Mouse (Mus musculus) large intestine, adult 2 months (tissue): ENCODE measurements around the gene Mttp. TPM values are rescaled to one million over a fixed set of nuclear protein-coding genes. Genes with fewer than 3 reads are reported as not detected.
"Not testable (repeated sequence)": the region's sequence is repeated elsewhere in the genome, so short reads cannot be mapped to it uniquely, and the experiment has no call there.

Experiments
- DNase-seq: peaks from one replicate; pipeline ENCODE4 v3.0.0-alpha.2; 2012; ENCODE audit warnings: low read depth, low spot score
- WGBS: fragments of 180-500 bp; shearing (Covaris S2); methylation state at CpG from one replicate; pipeline ENCODE4 v1.1.7; 2018; 5-methylcytosine and 5-hydroxymethylcytosine counted together
- polyA plus RNA-seq: library from polyadenylated mRNA; depleted of rRNA; stranded (reverse); fragments of >200 nt; gene quantifications from 2 replicates; pipeline ENCODE4 v1.2.3, GENCODE M21; 2012

Mttp gene
- polyA plus RNA-seq, 1 experiment: 70.5 TPM

GRCm38 (mm10) chr3:138139663-138140062 lies 5.1 kb downstream of the Mttp start:
- DNase-seq: no peak
- 88% methylated on average over 6 of the region's 6 CpGs for WGBS

DNA sequence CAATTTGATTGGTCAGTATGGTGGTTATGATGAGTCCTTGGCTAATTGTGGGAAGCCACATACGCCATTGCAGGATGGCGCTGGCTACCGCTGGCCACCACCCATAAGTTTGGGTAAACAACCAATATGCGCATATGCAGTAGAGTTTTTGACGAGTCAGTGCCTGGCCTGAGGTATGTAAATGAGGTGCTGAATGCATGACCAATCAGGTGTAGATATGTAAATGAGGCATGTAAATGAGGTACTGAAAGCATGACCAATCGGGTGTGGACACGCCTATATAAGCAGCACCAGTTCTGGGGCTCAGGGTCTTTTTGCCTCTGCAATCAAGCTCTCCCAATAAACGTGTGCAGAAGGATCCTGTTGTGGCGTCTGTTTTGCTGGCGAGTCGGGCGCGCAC lies 6.6 kb downstream of the Mttp start:
- 98% methylated on average over 13 of the region's 13 CpGs for WGBS
- not testable (repeated sequence) for DNase-seq

DNA sequence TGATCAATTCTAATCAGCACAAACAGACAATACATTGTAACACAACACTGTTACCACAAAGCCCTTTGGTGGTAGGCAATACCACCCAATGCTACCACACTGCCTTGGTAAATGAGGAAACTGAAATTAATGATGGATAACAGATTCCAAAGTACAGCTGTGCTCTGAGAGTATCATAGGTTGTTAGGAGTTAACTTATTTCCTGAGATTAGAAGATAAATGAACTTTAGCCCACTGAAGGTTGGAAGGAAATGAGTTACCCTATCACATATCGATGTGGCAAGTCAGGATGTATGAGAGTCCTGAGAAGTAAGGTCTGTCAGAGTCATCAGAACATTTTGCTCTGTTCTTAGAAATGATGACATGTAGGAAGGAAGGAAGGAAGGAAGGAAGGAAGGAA lies 10.2 kb downstream of the Mttp start:
- 26% methylated on average over 1 of the region's 1 CpGs for WGBS
- no peak for DNase-seq

GRCm38 (mm10) chr3:138133916-138134315 lies 10.9 kb downstream of the Mttp start:
- DNase-seq: no peak
- WGBS: 79% methylated on average over 11 of the region's 11 CpGs

DNA sequence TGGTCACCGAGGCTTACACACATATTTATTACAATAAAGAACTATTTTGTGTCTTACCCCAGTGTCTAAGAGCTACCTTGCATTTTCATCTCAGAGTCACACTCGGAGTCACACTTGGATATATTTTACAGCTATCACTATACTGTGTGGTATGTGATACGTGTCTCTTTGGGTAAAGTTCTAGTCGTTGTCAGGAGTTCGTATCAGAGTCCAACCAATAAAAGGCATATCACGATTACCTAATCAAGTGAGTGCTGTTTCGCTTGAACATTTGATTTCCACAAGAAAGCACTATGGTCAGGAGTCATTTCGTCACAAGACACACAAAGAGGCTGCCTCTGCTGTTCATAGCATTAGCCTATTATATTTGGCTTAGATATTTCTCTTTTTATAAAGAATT lies 11.3 kb downstream of the Mttp start:
- 41% methylated on average over 8 of the region's 8 CpGs for WGBS
- no peak for DNase-seq

- WGBS: 42% methylated on average over 9 of the region's 9 CpGs
- no peak for DNase-seq
Observed at GRCm38 (mm10) chr3:138131168-138131567, 13.6 kb downstream of the Mttp start.

GRCm38 (mm10) chr3:138130692-138131091 lies 14.1 kb downstream of the Mttp start:
- 51% methylated on average over 1 of the region's 1 CpGs for WGBS
- DNase-seq: no peak

DNA sequence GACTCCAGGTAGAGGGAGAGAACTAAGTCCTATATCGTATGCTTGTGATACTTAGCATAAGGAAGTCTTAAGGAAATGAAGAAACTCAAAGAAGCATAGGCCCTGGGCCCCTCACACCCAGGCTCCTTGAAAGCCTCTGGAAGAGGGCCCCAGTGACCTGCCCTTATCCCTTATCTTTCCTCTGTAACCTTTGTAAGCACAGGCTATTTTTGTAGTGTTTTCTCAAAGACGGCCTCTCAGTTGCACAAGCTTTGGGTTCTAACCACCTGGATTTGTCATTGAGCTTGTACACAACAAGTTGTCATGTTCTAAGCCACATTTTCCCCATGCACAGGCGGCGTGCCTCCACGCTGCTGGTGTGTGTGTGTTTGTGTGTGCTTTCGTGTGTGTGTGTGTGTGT lies 15.7 kb downstream of the Mttp start:
- no peak for DNase-seq
- 82% methylated on average over 6 of the region's 6 CpGs for WGBS

DNA sequence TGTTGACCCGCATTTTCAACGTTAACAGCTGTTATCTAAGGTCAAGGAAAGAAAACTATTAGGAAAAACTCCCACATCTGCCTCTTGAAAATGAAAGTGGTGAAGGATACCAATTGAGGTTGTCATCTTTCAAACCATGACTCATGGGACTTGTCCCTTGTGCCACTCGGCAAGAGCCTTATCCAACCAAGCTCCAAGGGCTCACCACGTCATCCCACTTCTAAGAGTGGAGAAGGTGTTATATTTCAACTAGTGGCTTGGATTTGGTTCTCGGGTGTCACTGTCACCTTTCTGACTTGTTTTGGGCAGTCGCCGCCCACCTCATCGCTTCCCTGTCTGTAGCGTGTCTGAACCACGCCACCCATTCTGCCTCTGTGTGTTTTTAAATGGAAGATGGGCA lies 20.9 kb downstream of the Mttp start:
- no peak for DNase-seq
- WGBS: 87% methylated on average over 10 of the region's 10 CpGs

DNA sequence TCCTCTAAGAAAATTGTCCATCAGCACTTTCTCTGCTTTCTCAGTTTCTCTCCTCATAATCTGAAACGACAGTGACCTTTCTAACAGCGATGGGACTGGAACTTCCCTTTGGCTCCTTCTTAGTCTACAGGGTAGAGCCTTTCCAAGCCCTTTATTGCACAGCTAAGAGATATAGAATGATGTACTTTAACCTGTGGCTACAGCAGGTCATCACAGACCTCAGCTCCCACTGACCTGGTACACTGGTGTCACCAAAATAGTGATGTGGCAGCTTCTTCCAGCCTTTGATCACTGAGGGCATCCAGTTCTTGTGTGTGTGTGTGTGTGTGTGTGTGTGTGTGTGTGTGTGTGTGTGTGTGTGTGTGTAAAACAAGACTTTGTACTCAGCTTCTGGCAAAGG lies 23.3 kb downstream of the Mttp start:
- 79% methylated on average over 2 of the region's 2 CpGs for WGBS

GRCm38 (mm10) chr3:138119444-138120105 lies 25.2 kb downstream of the Mttp start:
- 94% methylated on average over 16 of the region's 16 CpGs for WGBS
- DNase-seq: no peak

More for the DNA sequence above, 23.3 kb downstream of the Mttp start:
- DNase-seq: no peak

DNA sequence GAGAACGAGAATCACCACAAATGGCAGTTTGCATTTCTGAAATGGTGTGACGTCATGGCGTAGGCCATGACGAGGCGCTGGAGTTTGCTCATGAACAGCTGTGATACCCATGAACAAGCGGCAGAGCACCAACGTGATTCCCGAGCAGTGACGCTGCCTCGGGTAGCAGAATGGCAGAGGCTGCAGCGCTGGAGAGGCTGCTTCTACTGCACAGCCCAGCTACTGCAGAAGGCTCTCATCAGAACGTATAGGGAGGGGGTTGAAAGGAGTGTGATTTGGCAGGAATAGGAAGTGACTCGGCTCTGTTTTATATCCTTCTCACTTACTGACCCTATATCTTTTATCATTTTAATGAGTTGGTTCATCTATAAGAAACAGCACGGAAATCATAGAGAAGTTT lies 25.9 kb downstream of the Mttp start:
- WGBS: 76% methylated on average over 14 of the region's 14 CpGs
- no peak for DNase-seq

- WGBS: 48% methylated on average over 6 of the region's 6 CpGs
- no peak for DNase-seq
Observed at GRCm38 (mm10) chr3:138118392-138118791, 26.4 kb downstream of the Mttp start.

DNA sequence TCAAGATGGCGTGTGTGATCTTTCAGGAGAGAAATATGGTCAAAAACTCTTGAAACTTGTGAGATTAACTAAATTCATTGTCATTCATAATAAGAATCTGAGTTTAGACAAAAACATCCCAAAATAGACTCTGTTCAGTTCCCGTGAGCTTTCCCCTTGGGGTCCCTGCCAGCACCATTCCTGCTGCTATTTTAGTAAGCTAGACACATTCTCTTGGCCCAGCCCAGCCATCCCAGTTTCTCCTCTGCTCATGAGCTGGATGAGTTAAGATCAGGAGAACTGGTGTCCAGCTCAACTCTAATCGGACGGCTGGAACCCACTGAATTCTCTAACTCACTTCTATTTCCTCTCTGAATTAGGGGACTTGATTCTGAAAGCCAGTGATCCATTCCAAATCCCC lies 27.9 kb downstream of the Mttp start:
- 80% methylated on average over 4 of the region's 4 CpGs for WGBS

DNA sequence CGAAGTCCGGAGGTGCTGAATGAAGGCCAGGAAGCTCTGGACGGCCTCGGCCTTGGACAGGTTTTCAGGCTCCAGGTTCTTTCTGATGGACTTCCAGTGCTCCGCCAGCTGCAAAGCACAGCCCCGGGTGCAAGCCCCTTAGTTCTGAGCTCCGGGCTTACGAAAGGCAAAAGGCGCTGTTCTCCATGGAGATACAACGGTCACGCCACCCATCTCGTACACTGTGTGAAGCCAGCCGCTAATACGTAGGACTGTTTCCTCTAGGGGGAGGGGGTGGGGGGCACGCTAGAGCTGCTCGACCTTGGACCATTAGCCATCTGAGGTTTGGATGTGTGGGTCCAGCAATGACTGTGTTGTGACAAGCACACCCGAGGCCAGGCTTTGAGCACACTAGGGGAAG lies 30.7 kb downstream of the Mttp start:
- WGBS: 88% methylated on average over 17 of the region's 17 CpGs
- DNase-seq: no peak

More for the DNA sequence above, 27.9 kb downstream of the Mttp start:
- no peak for DNase-seq

GRCm38 (mm10) chr3:138110910-138111782 lies 33.6 kb downstream of the Mttp start:
- 90% methylated on average over 19 of the region's 19 CpGs for whole genome bisulfite sequencing
- no peak for DNase-seq

DNA sequence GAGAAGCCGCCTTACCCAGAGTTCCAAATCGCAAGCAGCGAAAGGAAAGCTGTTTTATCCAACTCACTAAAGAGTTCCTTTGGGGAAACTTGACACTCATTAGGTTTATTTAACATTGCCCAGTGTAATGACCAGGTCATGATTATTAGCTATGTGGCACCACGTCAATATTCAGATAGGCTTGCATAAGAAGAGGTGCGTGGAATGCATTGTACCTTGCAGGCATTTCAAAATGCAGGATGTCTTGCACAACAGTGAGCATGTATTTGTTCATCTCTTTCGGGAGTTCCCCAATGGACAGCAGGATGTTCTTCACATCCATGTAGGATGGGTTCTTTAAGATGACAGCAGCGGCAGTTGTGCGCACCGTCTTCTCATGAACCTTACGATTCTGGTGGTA lies 37.9 kb downstream of the Mttp start:
- DNase-seq: no peak

GRCm38 (mm10) chr3:138105056-138105455 lies 39.7 kb downstream of the Mttp start:
- 70% methylated on average over 5 of the region's 5 CpGs for WGBS
- DNase-seq: no peak

More for the DNA sequence above, 37.9 kb downstream of the Mttp start:
- WGBS: 95% methylated on average over 10 of the region's 10 CpGs

- no peak for DNase-seq
- WGBS: 94% methylated on average over 4 of the region's 4 CpGs
Observed at GRCm38 (mm10) chr3:138103690-138104089, 41.1 kb downstream of the Mttp start.

DNA sequence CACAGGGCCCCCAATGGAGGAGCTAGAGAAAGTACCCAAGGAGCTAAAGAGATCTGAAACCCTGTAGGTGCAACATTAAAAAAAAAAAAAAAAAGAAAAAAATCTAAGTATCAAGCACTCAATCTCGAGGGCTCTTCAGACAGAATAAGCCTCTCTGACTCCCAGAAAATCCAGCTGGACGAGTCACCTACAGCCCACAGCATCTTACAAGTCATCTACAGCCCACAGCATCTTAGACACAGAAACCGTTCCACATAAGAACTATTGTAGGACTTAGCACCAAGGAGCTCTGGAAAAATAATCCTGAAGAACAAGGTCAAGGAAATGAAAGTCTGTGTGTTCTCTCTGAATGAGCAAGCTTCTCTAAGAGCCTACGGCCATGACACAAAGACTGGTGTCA lies 42.8 kb downstream of the Mttp start:
- WGBS: 84% methylated on average over 4 of the region's 4 CpGs
- DNase-seq: no peak

- WGBS: 86% methylated on average over 1 of the region's 1 CpGs
- DNase-seq: no peak
Observed at GRCm38 (mm10) chr3:138097718-138098117, 47.0 kb downstream of the Mttp start.
